Mouse (Mus musculus) kidney, postnatal 25 days (tissue): ENCODE measurements at regions not wholly inside any gene's neighbourhood (a gene's known extent, or its start where the extent isn't known, plus 50 kb on each side); places are given as distances from the start of the nearest gene placed in this dataset.

Source experiments
- DNase-seq, 2 experiments: peaks; one replicate each; pipeline ENCODE4 v3.0.0; 2021; ENCODE audit warnings: mixed read lengths in 2 of 2

- DNase-seq = no peak
Measured at GRCm38 (mm10) chr10:87639339-87639738, 117.7 kb downstream of the Pah start.

GRCm38 (mm10) chr10:87649091-87649490 lies 127.5 kb downstream of the Pah start:
- peak in 1 of 2 experiments; percentile 37 for DNase-seq

- no peak for DNase-seq
Measured at GRCm38 (mm10) chr10:87652139-87652740, 130.6 kb downstream of the Pah start.

GRCm38 (mm10) chr10:87654112-87654511 lies 132.5 kb downstream of the Pah start:
- no peak for DNase-seq

- DNase-seq = no peak
Measured at GRCm38 (mm10) chr10:87666020-87666718, 144.6 kb downstream of the Pah start.

- DNase-seq = no peak
Measured at GRCm38 (mm10) chr10:87666719-87667387, 145.3 kb downstream of the Pah start.

- no peak for DNase-seq
Measured at GRCm38 (mm10) chr10:87667651-87668140, 146.1 kb downstream of the Pah start.

- no peak for DNase-seq
Measured at GRCm38 (mm10) chr10:87674740-87675420, 153.3 kb downstream of the Pah start.

GRCm38 (mm10) chr10:87676041-87676672 lies 154.6 kb downstream of the Pah start:
- no peak for DNase-seq

GRCm38 (mm10) chr10:87678984-87679383 lies 157.4 kb downstream of the Pah start:
- no peak for DNase-seq

- DNase-seq = no peak
Measured at GRCm38 (mm10) chr10:87686311-87686710, 164.7 kb downstream of the Pah start.

- DNase-seq = no peak
Measured at GRCm38 (mm10) chr10:87686785-87687184, 165.2 kb downstream of the Pah start.

GRCm38 (mm10) chr10:87687844-87688243 lies 166.2 kb downstream of the Pah start:
- no peak for DNase-seq

- peak in 1 of 2 experiments; percentile 13 for DNase-seq
Measured at GRCm38 (mm10) chr10:87690831-87691230, 167.2 kb upstream of the Igf1 start.

- DNase-seq = no peak
Measured at GRCm38 (mm10) chr10:87696485-87696884, 161.6 kb upstream of the Igf1 start.

- no peak for DNase-seq
Measured at GRCm38 (mm10) chr10:87711209-87711608, 146.9 kb upstream of the Igf1 start.

GRCm38 (mm10) chr10:87711798-87712197 lies 146.3 kb upstream of the Igf1 start:
- peak; percentile 44 to 63 for DNase-seq

- DNase-seq = no peak
Measured at GRCm38 (mm10) chr10:87715874-87716600, 142.0 kb upstream of the Igf1 start.

- peak; percentile 12 to 60 for DNase-seq
Measured at GRCm38 (mm10) chr10:87717156-87717555, 140.9 kb upstream of the Igf1 start.

GRCm38 (mm10) chr10:87718491-87718890 lies 139.6 kb upstream of the Igf1 start:
- DNase-seq = no peak

GRCm38 (mm10) chr10:87719978-87720377 lies 138.1 kb upstream of the Igf1 start:
- no peak for DNase-seq

- no peak for DNase-seq
Measured at GRCm38 (mm10) chr10:87722244-87722643, 135.8 kb upstream of the Igf1 start.
